Mouse (Mus musculus) MEL (cell line): ENCODE measurements around the gene E130114P18Rik. TPM values are rescaled to one million over a fixed set of nuclear protein-coding genes. Genes with fewer than 3 reads are reported as not detected.

Source experiments
- DNase-seq: peaks from one replicate; pipeline ENCODE4 v3.0.0; 2011; ENCODE audit warnings: low read depth, low spot score
- H3K27ac ChIP-seq: 2 replicates; pipeline ENCODE4 v1.5.1; 2012; ENCODE audit warnings: low read depth, mild to moderate bottlenecking, control low read depth, low read length, moderate library complexity; ENCODE audit not compliant: control insufficient read depth
- H3K27me3 ChIP-seq, 2 experiments: fragments of 150-350 bp in 1 of 2; sonication (generic) in 1 of 2; 2 replicates each; pipeline ENCODE4 v1.6.1; 2012; ENCODE audit warnings: low read length in 2 of 2, mild to moderate bottlenecking in 2 of 2, improper control_type of control experiment in 1 of 2, moderate library complexity in 1 of 2; ENCODE audit not compliant: insufficient read depth in 2 of 2, control insufficient read depth in 1 of 2
- H3K36me3 ChIP-seq, 2 experiments: 2 replicates each; pipeline ENCODE4 v1.6.1; 2012 to 2014; ENCODE audit warnings: low read length in 2 of 2, improper control_type of control experiment in 1 of 2, inconsistent platforms in 1 of 2, mild to moderate bottlenecking in 1 of 2; ENCODE audit not compliant: insufficient read depth in 2 of 2, control insufficient read depth in 1 of 2
- H3K4me1 ChIP-seq, 2 experiments: fragments of 150-350 bp in 1 of 2; sonication (generic) in 1 of 2; 2 replicates each; pipeline ENCODE4 v1.6.1; 2012; ENCODE audit warnings: low read length in 2 of 2, improper control_type of control experiment in 1 of 2, mild to moderate bottlenecking in 1 of 2; ENCODE audit not compliant: insufficient read depth in 2 of 2, control insufficient read depth in 1 of 2
- H3K4me3 ChIP-seq, 2 experiments: fragments of 150-350 bp in 1 of 2; sonication (generic) in 1 of 2; 2 replicates each; pipeline ENCODE4 v1.5.1; 2012; ENCODE audit warnings: low read depth in 2 of 2, low read length in 2 of 2, mild to moderate bottlenecking in 2 of 2, moderate library complexity in 2 of 2, control low read depth in 1 of 2, improper control_type of control experiment in 1 of 2; ENCODE audit not compliant: control insufficient read depth in 1 of 2, insufficient read depth in 1 of 2
- H3K79me2 ChIP-seq: 2 replicates; pipeline ENCODE4 v1.6.1; 2012; ENCODE audit warnings: mild to moderate bottlenecking, low read length, moderate library complexity; ENCODE audit not compliant: control insufficient read depth, poor library complexity, insufficient read depth
- H3K9ac ChIP-seq: 2 replicates; pipeline ENCODE4 v1.6.1; 2012; ENCODE audit warnings: low read depth, mild to moderate bottlenecking, control low read depth, low read length, moderate library complexity; ENCODE audit not compliant: control insufficient read depth, poor library complexity, severe bottlenecking
- H3K9me3 ChIP-seq: fragments of 150-350 bp; sonication (generic); replicated peaks from 2 replicates; pipeline ENCODE4 v1.6.1; 2012; ENCODE audit warnings: mild to moderate bottlenecking, low read length, improper control_type of control experiment, moderate library complexity; ENCODE audit not compliant: insufficient read depth
- BHLHE40 ChIP-seq: IDR thresholded peaks from 2 replicates; pipeline ENCODE4 v1.6.1; 2012; ENCODE audit warnings: low read depth, mild to moderate bottlenecking, inconsistent platforms, low read length, improper control_type of control experiment, borderline replicate concordance
- CHD2 ChIP-seq: IDR thresholded peaks from 2 replicates; pipeline ENCODE4 v1.6.1; 2011; ENCODE audit warnings: low read length, improper control_type of control experiment
- EP300 ChIP-seq, 2 experiments: IDR thresholded peaks; 2 replicates each; pipeline ENCODE4 v1.6.1; 2011; ENCODE audit warnings: improper control_type of control experiment in 2 of 2, low read length in 2 of 2, low read depth in 1 of 2, mild to moderate bottlenecking in 1 of 2
- ETS1 ChIP-seq: IDR thresholded peaks from 2 replicates; pipeline ENCODE4 v1.6.1; 2012; ENCODE audit warnings: low read depth, mild to moderate bottlenecking, inconsistent platforms, low read length, improper control_type of control experiment, moderate library complexity
- GATA1 ChIP-seq: IDR thresholded peaks from 2 replicates; pipeline ENCODE4 v1.6.1; 2011; ENCODE audit warnings: low read depth, low read length, improper control_type of control experiment
- HCFC1 ChIP-seq: IDR thresholded peaks from 2 replicates; pipeline ENCODE4 v1.6.1; 2012; ENCODE audit warnings: low read depth, mild to moderate bottlenecking, inconsistent platforms, low read length, improper control_type of control experiment, moderate library complexity
- MAFK ChIP-seq: IDR thresholded peaks from 2 replicates; pipeline ENCODE4 v1.6.1; 2011; ENCODE audit warnings: low read depth, mild to moderate bottlenecking, low read length, improper control_type of control experiment, borderline replicate concordance
- MEF2A ChIP-seq: IDR thresholded peaks from 2 replicates; pipeline ENCODE4 v1.6.1; 2014; ENCODE audit warnings: low read depth, mild to moderate bottlenecking, inconsistent platforms, low read length, improper control_type of control experiment; ENCODE audit not compliant: poor library complexity, insufficient replicate concordance, severe bottlenecking; ENCODE audit errors: extremely low read depth
- MXI1 ChIP-seq: IDR thresholded peaks from 2 replicates; pipeline ENCODE4 v1.6.1; 2011; ENCODE audit warnings: mild to moderate bottlenecking, low read depth, low read length, improper control_type of control experiment
- NRF1 ChIP-seq: IDR thresholded peaks from 2 replicates; pipeline ENCODE4 v1.6.1; 2014; ENCODE audit warnings: low read depth, mild to moderate bottlenecking, inconsistent platforms, low read length, improper control_type of control experiment, moderate library complexity; ENCODE audit not compliant: poor library complexity, insufficient read depth, severe bottlenecking
- POLR2AphosphoS2 ChIP-seq: IDR thresholded peaks from 2 replicates; pipeline ENCODE4 v1.6.1; 2011; ENCODE audit warnings: low read length, improper control_type of control experiment
- RAD21 ChIP-seq: IDR thresholded peaks from 2 replicates; pipeline ENCODE4 v1.6.1; 2011; ENCODE audit warnings: mild to moderate bottlenecking, low read depth, low read length, improper control_type of control experiment
- SIN3A ChIP-seq: IDR thresholded peaks from 2 replicates; pipeline ENCODE4 v1.6.1; 2012; ENCODE audit warnings: low read length, improper control_type of control experiment, inconsistent platforms
- SMC3 ChIP-seq: IDR thresholded peaks from 2 replicates; pipeline ENCODE4 v1.6.1; 2011; ENCODE audit warnings: low read depth, low read length, improper control_type of control experiment
- UBTF ChIP-seq: IDR thresholded peaks from 2 replicates; pipeline ENCODE4 v1.6.1; 2012; ENCODE audit warnings: low read depth, mild to moderate bottlenecking, inconsistent platforms, low read length, improper control_type of control experiment, moderate library complexity, borderline replicate concordance; ENCODE audit not compliant: insufficient read depth
- USF1 ChIP-seq: IDR thresholded peaks from 2 replicates; pipeline ENCODE4 v1.6.1; 2014; ENCODE audit warnings: low read depth, mild to moderate bottlenecking, inconsistent platforms, low read length, improper control_type of control experiment, moderate library complexity
- ZKSCAN1 ChIP-seq: IDR thresholded peaks from 2 replicates; pipeline ENCODE4 v1.6.1; 2012; ENCODE audit warnings: low read depth, mild to moderate bottlenecking, inconsistent platforms, low read length, improper control_type of control experiment, moderate library complexity
- polyA plus RNA-seq, 2 experiments: library from polyadenylated mRNA; stranded (reverse) in 1 of 2; unstranded in 1 of 2; fragments of >175 nt in 1 of 2; fragments of >200 nt in 1 of 2; gene quantifications; 2 replicates each; pipeline versions ENCODE4 v1.2.1 to v1.2.4; 2012; ENCODE audit warnings: low replicate concordance in 2 of 2, low read depth in 1 of 2; ENCODE audit not compliant: insufficient read length in 2 of 2, insufficient read depth in 1 of 2, missing spikeins in 1 of 2
- total RNA-seq: library from RNA; depleted of rRNA; stranded (reverse); fragments of 300-350 nt; gene quantifications from 2 replicates; pipeline ENCODE4 v1.2.3, GENCODE M21; 2012

Gene E130114P18Rik
- total and polyA plus RNA-seq, 3 experiments = not detected

- TF ChIP-seq MEF2A = no peak
Measured at GRCm38 (mm10) chr4:97635757-97636292, 142.1 kb downstream of the E130114P18Rik start (continued).

GRCm38 (mm10) chr4:97635296-97635755 lies 142.6 kb downstream of the E130114P18Rik start:
- Histone ChIP-seq H3K79me2 (no peaks in the 10 kb centered on the region), H3K9me3 (no peaks in the 10 kb centered on the region), H3K9ac (no peak overlapping the region), H3K36me3 (peaks cover 0 to 4% of the 10 kb centered on the region in 2 experiments; a peak in 2 of 4 replicates), H3K4me1 (peaks cover 0 to 7% of the 10 kb centered on the region in 2 experiments; a peak in 2 of 4 replicates), H3K4me3 (no peak overlapping the region), H3K27ac (no peak overlapping the region), H3K27me3 (peaks cover 11 to 12% of the 10 kb centered on the region in 2 experiments; a peak in 3 of 4 replicates)
- DNase-seq = no peak
- no peak for TF ChIP-seq SIN3A
- no peak for TF ChIP-seq USF1
- TF ChIP-seq BHLHE40 = no peak
- no peak for TF ChIP-seq ETS1
- no peak for TF ChIP-seq CHD2
- no peak for TF ChIP-seq GATA1
- TF ChIP-seq RAD21 = no peak
- no peak for TF ChIP-seq NRF1
- no peak for TF ChIP-seq UBTF
- TF ChIP-seq POLR2AphosphoS2 = no peak
- no peak for TF ChIP-seq MAFK
- TF ChIP-seq HCFC1 = no peak
- no peak for TF ChIP-seq SMC3
- TF ChIP-seq ZKSCAN1 = no peak

GRCm38 (mm10) chr4:97628881-97629605 lies 148.8 kb downstream of the E130114P18Rik start:
- Histone ChIP-seq H3K9me3 (no peaks in the 10 kb centered on the region), H3K27ac (no peak overlapping the region), H3K79me2 (no peaks in the 10 kb centered on the region), H3K36me3 (no peaks in the 10 kb centered on the region), H3K4me3 (no peak overlapping the region), H3K27me3 (peaks cover 8 to 9% of the 10 kb centered on the region in 2 experiments; a peak in 3 of 4 replicates)
- TF ChIP-seq EP300 (IDR thresholded peaks at IDR 0.05; ENCODE audit: low read depth in 1 of 2, low read length in 2 of 2) = no peak
- TF ChIP-seq MXI1 = no peak
- TF ChIP-seq, all 39 proteins: peak for 0
- DNase-seq = no peak
- Histone ChIP-seq H3K9ac (no peak overlapping the region), H3K4me1 (no peaks in the 10 kb centered on the region)
